Mouse (Mus musculus) hematopoietic multipotent progenitor cell, adult 10-12 weeks (in vitro differentiated cells): ENCODE data around the gene Frk. TPM values are rescaled to one million over a fixed set of nuclear protein-coding genes. Genes with fewer than 3 reads are reported as not detected.

Source experiments
- polyA plus RNA-seq: library from polyadenylated mRNA; stranded (reverse); fragments of >175 nt; gene quantifications from 2 replicates; pipeline ENCODE4 v1.2.3, GENCODE M21; 2012; ENCODE audit warnings: low replicate concordance

Gene Frk
- polyA plus RNA-seq = not detected in 2 replicates

GRCm38 (mm10) chr10:34483297-34484013, at the start of gene Frk:
TSS of gene Frk (plus strand) at chr10:34483399.

Other genes starting within 250 kb of the Frk start
- gene Tspyl1, start 201.2 kb upstream of the Frk start, polyA plus RNA-seq = 25.7 and 51.4 TPM in 2 replicates
- gene Tspyl4, start 186.0 kb upstream of the Frk start, polyA plus RNA-seq = 3.7 and 4.4 TPM in 2 replicates
- gene Col10a1, start 93.4 kb upstream of the Frk start, polyA plus RNA-seq = not detected in 2 replicates
- gene Nt5dc1, start 64.8 kb upstream of the Frk start, polyA plus RNA-seq = 2.0 and 9.0 TPM in 2 replicates